Mouse (Mus musculus) neural tube, embryonic 15.5 days (tissue): ENCODE data around the gene Vmn2r29. TPM values are rescaled to one million over a fixed set of nuclear protein-coding genes. Genes with fewer than 3 reads are reported as not detected.

ENCODE experiments used
- polyA plus RNA-seq: library from polyadenylated mRNA; unstranded; fragments of >200 nt; fragmentation: Nextera tagmentation; extraction: Ambion mirVana; gene quantifications from 2 replicates; pipeline ENCODE4 v1.2.1, GENCODE M21; 2015

The Vmn2r29 gene
- polyA plus RNA-seq, 1 experiment from 2014 or later: 2.3 TPM

Other genes starting within 250 kb of the Vmn2r29 start
- 18.5 and 20.2 TPM in 2 replicates for gene Zfp954, start 125.8 kb downstream of the Vmn2r29 start, polyA plus RNA-seq
- 12.4 and 12.8 TPM in 2 replicates for gene Zfp773, start 110.6 kb downstream of the Vmn2r29 start, polyA plus RNA-seq
- gene Zfp418, start 76.0 kb downstream of the Vmn2r29 start, polyA plus RNA-seq: 2.7 and 3.0 TPM in 2 replicates
- gene Zfp772, start 37.3 kb downstream of the Vmn2r29 start, polyA plus RNA-seq: 8.0 and 8.8 TPM in 2 replicates
- 9.4 and 12.6 TPM in 2 replicates for gene Gm45844, start 31.0 kb upstream of the Vmn2r29 start, polyA plus RNA-seq
- 168 and 192 TPM in 2 replicates for gene Clcn4, start 53.5 kb upstream of the Vmn2r29 start, polyA plus RNA-seq
- not detected in 2 replicates for gene Vmn2r30, start 90.3 kb upstream of the Vmn2r29 start, polyA plus RNA-seq
- not detected in 2 replicates for gene Gm45783, start 127.2 kb upstream of the Vmn2r29 start, polyA plus RNA-seq
- 0.01 TPM in 1 of 2 replicates, not detected in the other for gene Vmn2r31, start 152.4 kb upstream of the Vmn2r29 start, polyA plus RNA-seq
- gene Vmn2r32, start 232.7 kb upstream of the Vmn2r29 start, polyA plus RNA-seq: not detected in 2 replicates